Comparison of ENCODE assay signal across 16 mouse cellular contexts in the genomic region with DNA sequence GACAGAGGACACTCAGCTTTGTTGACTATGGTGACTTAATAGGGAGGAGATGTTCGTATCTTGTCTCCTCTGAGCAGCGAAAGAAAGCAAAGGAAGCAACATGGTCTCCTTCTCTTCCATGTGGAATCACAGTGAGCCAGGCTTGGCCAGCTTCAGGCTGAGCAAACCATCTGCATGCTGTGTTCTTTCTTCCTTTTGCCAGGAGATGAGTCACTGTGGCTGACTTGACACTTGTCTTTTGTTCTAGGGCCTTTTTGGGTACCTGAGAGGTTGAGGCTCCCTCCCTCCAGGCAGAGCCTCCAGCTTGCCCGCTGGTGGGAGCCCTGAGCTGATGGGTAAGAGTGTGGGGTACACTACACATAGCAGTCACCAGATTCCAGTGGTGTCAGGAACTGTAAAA.
DNase-seq lines count a peak whose midpoint lies in the region; ATAC-seq lines count a peak whose summit lies in the region.
"Had no signal": no experiment of that assay in that cellular context is flagged by ENCODE, and none has a peak within 500 bp of the region (broad histone marks: within the 10 kb centered on the region; RNA-seq: fewer than 3 reads in every experiment).

No protein-coding gene starts in this region.

- H3K4me3 ChIP-seq in midbrain, embryonic 15.5 days: no peak overlapping the region
- H3K4me3 ChIP-seq: erythroblast, embryonic 14.5 days; hindbrain, embryonic 13.5 days; limb, embryonic 12.5 days had no signal

- no peak overlapping the region for H3K4me2 ChIP-seq in midbrain, embryonic 15.5 days
- H3K4me2 ChIP-seq: hindbrain, embryonic 13.5 days; limb, embryonic 12.5 days; midbrain, embryonic 11.5 days had no signal

- no peak overlapping the region for H3K27ac ChIP-seq in midbrain, embryonic 15.5 days
- H3K27ac ChIP-seq: hindbrain, embryonic 13.5 days; limb, embryonic 12.5 days had no signal

- DNase-seq in heart, adult 11 months: peak; percentile 84
- DNase-seq in heart, postnatal 25 days (ENCODE audit: low spot score): no peak
- DNase-seq in right cerebral cortex, adult 18-20 months: peak; percentile 48
- DNase-seq in right cerebral cortex, adult 2 months (ENCODE audit: low spot score in 2 of 2): no peak
- peak; percentile 56 for DNase-seq in cerebellum, adult 8-10 months
- DNase-seq in right cerebral cortex, postnatal 36 days (ENCODE audit: low spot score in 2 of 2): peak; percentile 14 to 25
- no peak for DNase-seq in heart, postnatal 36 days
- DNase-seq: adrenal gland, postnatal 36 days; kidney, adult 11 months; kidney, postnatal 36 days; lung, postnatal 36 days had no signal

- no peak overlapping the region for H3K9ac ChIP-seq in midbrain, embryonic 15.5 days
- H3K9ac ChIP-seq: hindbrain, embryonic 13.5 days; limb, embryonic 12.5 days had no signal

- no peaks in the 10 kb centered on the region for H3K27me3 ChIP-seq in midbrain, embryonic 15.5 days (replicated peaks)
- H3K27me3 ChIP-seq: hindbrain, embryonic 13.5 days; limb, embryonic 12.5 days had no signal

- intact Hi-C loops in heart, postnatal 25 days (cut with DNase I): loop anchor here (5.0 kb wide), 1 partner anchor 66 kb away; a partner anchor contains a TSS
- intact Hi-C loops in heart, postnatal 36 days (cut with DNase I): no loop called here

- no peak for ATAC-seq in midbrain, embryonic 15.5 days (replicated peaks)

- no peaks in the 10 kb centered on the region for H3K36me3 ChIP-seq in midbrain, embryonic 15.5 days (replicated peaks)
- H3K36me3 ChIP-seq: hindbrain, embryonic 13.5 days; limb, embryonic 12.5 days had no signal

- WGBS in midbrain, embryonic 15.5 days: 73% methylated on average over 3 of the region's 3 CpGs

- no peaks in the 10 kb centered on the region for H3K9me3 ChIP-seq in midbrain, embryonic 15.5 days
- H3K9me3 ChIP-seq: hindbrain, embryonic 13.5 days; limb, embryonic 12.5 days had no signal

- no peaks in the 10 kb centered on the region for H3K4me1 ChIP-seq in midbrain, embryonic 15.5 days
- H3K4me1 ChIP-seq: hindbrain, embryonic 13.5 days; limb, embryonic 12.5 days had no signal

Comparison
In these comparisons a context has a peak if more than half of its experiments do, and no peak if none do; other contexts are left out.
1. DNase-seq: peak in heart, adult 11 months (single experiment), right cerebral cortex, adult 18-20 months (single experiment), cerebellum, adult 8-10 months (single experiment) and right cerebral cortex, postnatal 36 days (2 of 2); none in heart, postnatal 25 days (single experiment), right cerebral cortex, adult 2 months (0 of 2) and heart, postnatal 36 days (0 of 2).